Comparison of ENCODE assay signal across 31 mouse cellular contexts in the genomic region with DNA sequence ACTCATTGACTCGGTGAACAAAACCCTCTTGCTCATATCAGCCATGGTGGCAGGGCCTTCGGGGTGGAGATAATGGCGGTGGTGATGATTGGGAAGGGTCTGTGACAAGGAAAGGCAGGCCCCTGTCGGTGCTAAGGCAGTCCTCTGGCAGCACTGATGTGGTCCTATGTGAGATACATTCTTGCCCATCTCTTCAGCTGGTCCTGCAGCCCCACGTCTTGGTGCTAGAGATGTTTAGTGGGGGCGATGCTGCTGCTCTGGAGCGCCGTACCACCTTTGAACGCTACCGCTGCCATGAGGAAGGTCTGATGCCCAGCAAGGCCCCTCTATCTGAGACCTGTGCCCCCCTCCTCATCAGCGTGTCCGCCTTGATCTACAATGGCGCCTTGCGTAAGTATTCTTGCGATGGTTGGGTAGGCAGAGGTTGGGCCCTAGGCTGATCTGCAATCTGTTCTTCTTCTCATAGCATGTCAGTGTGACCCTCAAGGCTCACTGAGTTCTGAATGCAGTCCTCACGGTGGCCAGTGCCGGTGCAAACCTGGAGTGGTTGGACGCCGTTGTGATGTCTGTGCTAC. TPM values are rescaled to one million over a fixed set of nuclear protein-coding genes. Genes with fewer than 3 reads are reported as not detected.
"Had no signal": no experiment of that assay in that cellular context is flagged by ENCODE, and none has a peak within 500 bp of the region (broad histone marks: within the 10 kb centered on the region; RNA-seq: fewer than 3 reads in every experiment).

No protein-coding gene starts in this region.

- H3K27me3 ChIP-seq: limb, embryonic 12.5 days; limb, embryonic 13.5 days; limb, embryonic 15.5 days; liver, embryonic 13.5 days; liver, embryonic 15.5 days; lung, embryonic 15.5 days; midbrain, embryonic 12.5 days; midbrain, embryonic 13.5 days; midbrain, embryonic 15.5 days; neural tube, embryonic 12.5 days had no signal

- DNase-seq: left cerebral cortex, postnatal 4 days; liver; liver, embryonic 13.5 days; liver, postnatal 0 days; lung, adult 18-20 months; lung, adult 2 months; lung, embryonic 14.5 days; lung, postnatal 10 days; lung, postnatal 14 days; lung, postnatal 36 days; midbrain, embryonic 14.5 days had no signal

- H3K4me3 ChIP-seq: left cerebral cortex, adult 2 months; limb, embryonic 10.5 days; limb, embryonic 12.5 days; limb, embryonic 13.5 days; limb, embryonic 15.5 days; liver, embryonic 12.5 days; liver, embryonic 13.5 days; liver, embryonic 15.5 days; lung, embryonic 15.5 days; megakaryocyte, embryonic 14.5 days; midbrain, embryonic 10.5 days; midbrain, embryonic 12.5 days; midbrain, embryonic 13.5 days; midbrain, embryonic 15.5 days; myocyte; neural tube, embryonic 12.5 days had no signal

- ATAC-seq: liver, embryonic 12.5 days; liver, postnatal 0 days; lung, postnatal 0 days; midbrain, embryonic 13.5 days; midbrain, embryonic 15.5 days had no signal

- H3K36me3 ChIP-seq: midbrain, embryonic 15.5 days had no signal

- H3K27ac ChIP-seq: left cerebral cortex, adult 2 months; limb, embryonic 10.5 days; limb, embryonic 12.5 days; limb, embryonic 13.5 days; limb, embryonic 15.5 days; liver, embryonic 12.5 days; liver, embryonic 13.5 days; liver, embryonic 14.5 days; liver, embryonic 15.5 days; lung, embryonic 15.5 days; macrophage; midbrain, embryonic 10.5 days; midbrain, embryonic 12.5 days; midbrain, embryonic 13.5 days; midbrain, embryonic 15.5 days; neural tube, embryonic 12.5 days had no signal

- H3K9me3 ChIP-seq: limb, embryonic 10.5 days; limb, embryonic 12.5 days; limb, embryonic 13.5 days; limb, embryonic 15.5 days; liver, embryonic 12.5 days; liver, embryonic 13.5 days; liver, embryonic 15.5 days; lung, embryonic 15.5 days; megakaryocyte, embryonic 14.5 days; midbrain, embryonic 10.5 days; midbrain, embryonic 12.5 days; midbrain, embryonic 13.5 days; midbrain, embryonic 15.5 days; neural tube, embryonic 12.5 days had no signal

- H3K9ac ChIP-seq: limb, embryonic 12.5 days; limb, embryonic 13.5 days; limb, embryonic 15.5 days; liver, embryonic 12.5 days; liver, embryonic 13.5 days; liver, embryonic 14.5 days; liver, embryonic 15.5 days; liver, postnatal 0 days; lung, embryonic 14.5 days; lung, embryonic 15.5 days; midbrain, embryonic 12.5 days; midbrain, embryonic 15.5 days; neural tube, embryonic 12.5 days had no signal

- H3K4me2 ChIP-seq: limb, embryonic 12.5 days; limb, embryonic 13.5 days; limb, embryonic 15.5 days; liver, embryonic 11.5 days; liver, embryonic 12.5 days; liver, embryonic 13.5 days; liver, embryonic 15.5 days; lung, embryonic 14.5 days; lung, embryonic 15.5 days; midbrain, embryonic 12.5 days; midbrain, embryonic 13.5 days; midbrain, embryonic 15.5 days; neural tube, embryonic 12.5 days had no signal

RNA-seq across cellular contexts. Expression of gene Lamb2, which starts 5.9 kb away (rescaled TPM):
- total RNA-seq: monocyte, adult 5-6 weeks had no signal
